Mouse (Mus musculus): ENCODE data around the gene Arhgap15. TPM values are rescaled to one million over a fixed set of nuclear protein-coding genes. Genes with fewer than 3 reads are reported as not detected.
"Not testable (repeated sequence)": the region's sequence is repeated elsewhere in the genome, so short reads cannot be mapped to it uniquely, and the experiment has no call there.

Gene Arhgap15
- 20.9 and 39.8 TPM in 2 replicates for total RNA-seq (2015; ENCODE audit: low replicate concordance)
- total RNA-seq (2017; ENCODE audit: low replicate concordance): 9.7 and 21.3 TPM in 2 replicates

DNA sequence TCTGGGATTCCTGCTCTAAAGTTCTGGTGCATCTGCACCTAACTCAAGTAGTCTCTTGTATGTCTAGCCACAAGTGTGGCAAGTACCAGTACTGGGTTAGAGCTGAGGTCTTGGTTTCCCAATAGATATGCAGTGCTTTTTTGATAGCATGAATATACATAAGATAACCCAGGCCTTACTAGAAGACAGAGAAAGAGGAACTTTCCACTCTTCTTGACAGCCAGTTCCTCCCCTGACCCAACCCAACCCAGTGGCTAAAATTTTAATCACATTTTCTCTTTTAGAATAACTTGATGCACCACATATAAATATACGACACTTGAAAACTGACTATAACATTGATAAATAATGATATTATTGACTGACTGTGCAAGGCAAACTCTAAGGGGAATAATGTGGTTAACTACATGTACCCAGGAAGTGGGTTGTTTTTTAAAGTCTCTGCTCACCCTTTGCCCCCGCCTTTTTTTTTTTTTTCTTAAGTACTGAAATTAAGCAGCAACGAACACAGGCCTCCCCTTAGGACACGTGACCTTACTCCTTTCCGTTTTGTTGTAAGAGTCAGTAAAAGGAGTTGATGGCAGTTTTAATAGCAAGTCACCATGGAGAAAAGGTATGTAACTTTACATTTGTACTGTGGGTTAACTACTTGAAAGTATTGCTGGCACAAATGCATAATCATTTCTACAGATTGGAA, at the start of gene Arhgap15:
Arhgap15 (plus strand) TSS at position 538 of the 697 bp plus-strand sequence.
- no peak; the same call in 1 of the 2 replicates for ATAC-seq (replicated peaks; ENCODE audit: low FRiP score, poor library complexity, severe bottlenecking)

DNA sequence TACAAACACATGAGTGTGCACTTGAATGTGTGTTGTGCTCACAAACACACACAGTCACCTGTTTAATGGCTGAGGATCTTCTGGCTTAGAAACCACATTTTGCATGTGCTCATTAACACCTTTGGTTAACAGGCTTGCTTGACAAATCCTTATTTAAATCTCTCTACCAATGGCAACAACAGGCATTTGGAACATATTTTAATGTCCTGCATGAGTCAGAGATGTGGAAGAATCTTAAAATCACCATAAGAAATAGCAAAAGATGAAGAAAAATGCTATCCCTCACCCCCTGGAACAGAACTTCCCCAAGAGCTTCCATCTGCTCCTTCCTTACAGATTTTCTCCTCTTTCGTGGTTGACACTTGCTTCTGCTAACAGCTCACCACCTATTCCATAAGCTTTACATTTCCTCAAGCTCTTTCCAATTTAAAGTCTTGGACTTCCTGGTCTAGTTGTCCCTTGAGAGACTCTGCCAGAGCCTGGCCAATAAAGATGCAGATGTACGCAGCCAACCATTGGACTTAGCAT, 35.9 kb upstream of the Arhgap15 start:
- no peak for ATAC-seq (replicated peaks; ENCODE audit: low FRiP score, poor library complexity, severe bottlenecking)

DNA sequence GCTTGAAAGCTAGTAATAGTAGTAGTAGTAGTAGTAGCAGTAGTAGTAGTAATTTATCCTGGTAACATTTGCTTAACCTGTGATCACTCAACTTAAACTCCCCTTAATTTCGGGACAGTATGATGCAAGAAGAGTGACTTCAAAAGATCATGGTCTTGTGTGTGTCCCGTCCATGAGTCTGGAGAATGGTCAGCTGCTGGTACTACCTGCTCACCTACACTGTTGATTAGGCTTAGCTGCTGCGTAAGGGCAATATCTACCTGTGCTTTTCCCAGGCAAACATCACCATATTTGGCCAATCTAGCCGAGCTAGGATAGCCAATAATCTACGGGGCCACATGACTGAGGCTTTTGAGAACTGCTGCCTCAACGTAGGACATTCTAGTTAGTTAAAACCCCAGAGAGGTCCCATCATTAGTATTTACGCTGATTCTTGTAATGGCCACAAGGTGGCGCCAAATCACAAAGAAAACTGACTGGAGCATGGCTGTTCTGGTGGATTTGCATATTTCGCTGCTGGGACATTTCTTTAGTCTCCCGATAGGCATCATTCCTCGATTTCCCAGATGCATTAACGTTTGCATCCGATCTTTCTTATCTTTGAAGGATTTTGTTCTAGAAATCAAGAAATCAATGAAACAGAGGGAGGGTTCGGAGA, 26.0 kb upstream of the Arhgap15 start:
- peak; percentile 71; the same call in 1 of the 2 replicates for ATAC-seq (replicated peaks; ENCODE audit: low FRiP score, poor library complexity, severe bottlenecking)

DNA sequence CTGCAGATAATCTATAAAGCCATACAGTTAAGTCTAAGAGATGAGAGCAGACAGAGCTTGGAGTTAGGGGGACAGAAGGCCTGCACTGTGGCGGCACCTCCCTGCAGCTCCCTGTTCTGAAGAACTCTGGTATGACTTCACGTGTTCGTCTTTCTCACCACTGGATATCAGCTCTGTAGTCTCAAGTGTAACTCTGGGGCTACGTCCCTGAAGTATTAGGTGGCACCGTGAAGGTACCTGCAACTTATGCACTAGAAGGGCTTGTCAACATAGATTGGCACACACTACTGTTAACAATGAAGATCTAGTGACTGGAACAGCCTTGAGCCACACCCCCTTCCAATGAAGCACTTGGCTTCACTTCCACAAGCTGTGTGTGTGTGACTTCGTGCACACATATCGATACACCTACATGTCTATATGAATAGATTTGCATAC, 25.5 kb upstream of the Arhgap15 start:
- no peak for ATAC-seq (replicated peaks; ENCODE audit: low FRiP score, poor library complexity, severe bottlenecking)

DNA sequence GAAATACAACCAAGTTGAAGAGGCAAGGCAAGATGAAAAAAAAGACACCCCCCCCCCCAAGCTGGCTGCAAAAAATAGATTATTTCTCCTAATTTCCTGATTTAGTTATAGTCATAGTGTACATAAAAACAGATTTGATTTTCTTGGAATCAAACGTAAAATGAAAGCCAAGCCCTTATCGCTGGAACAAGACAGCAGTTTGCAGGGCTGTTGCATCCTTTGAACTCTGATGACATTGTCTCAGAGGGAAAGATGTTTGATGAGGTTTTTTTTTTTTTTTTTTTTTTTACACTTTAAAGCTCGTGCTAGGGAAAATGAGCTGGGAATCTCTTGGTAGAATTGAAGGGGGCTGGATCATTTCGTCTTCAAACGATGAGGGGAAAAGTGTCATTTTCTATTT, 21.4 kb upstream of the Arhgap15 start:
- ATAC-seq (replicated peaks; ENCODE audit: low FRiP score, poor library complexity, severe bottlenecking): no peak

DNA sequence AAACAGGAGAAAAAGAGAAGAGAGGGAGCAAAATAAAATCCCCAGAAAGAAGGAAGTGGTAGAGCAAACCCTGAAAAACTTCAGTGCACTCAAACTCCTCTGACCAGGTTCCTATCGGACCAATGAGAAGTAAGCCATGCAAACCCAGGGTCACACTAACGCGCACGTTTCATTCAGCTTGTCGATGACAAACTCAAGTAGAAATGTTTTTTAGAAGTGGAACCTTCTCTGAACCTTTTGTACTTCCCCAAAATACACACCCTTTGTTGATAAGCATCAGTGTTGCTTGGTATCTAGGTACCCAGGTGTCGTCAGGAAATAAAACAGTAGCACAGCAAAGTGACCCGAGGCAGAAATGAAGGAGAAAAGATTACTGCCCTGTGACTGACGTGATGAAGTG, 20.9 kb upstream of the Arhgap15 start:
- no peak for ATAC-seq (replicated peaks; ENCODE audit: low FRiP score, poor library complexity, severe bottlenecking)

DNA sequence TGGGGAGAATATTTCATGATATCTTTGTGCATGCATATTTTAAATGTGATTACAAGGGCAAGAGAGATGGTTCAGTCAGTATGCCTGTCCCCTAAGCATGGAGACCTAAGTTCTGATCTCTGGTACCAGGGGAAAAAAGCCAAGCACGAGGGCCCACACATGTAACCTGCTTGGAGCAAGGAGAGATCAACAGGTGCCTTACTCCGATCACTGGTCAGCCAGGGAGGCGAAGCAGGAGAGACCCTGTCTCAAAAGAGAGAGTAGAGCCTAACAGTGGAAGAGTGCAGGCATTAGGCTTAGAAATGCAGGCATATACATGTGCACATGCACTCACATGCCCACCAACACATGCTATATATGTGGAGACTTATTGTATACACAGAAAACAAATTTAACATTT, 19.8 kb upstream of the Arhgap15 start:
- no peak for ATAC-seq (replicated peaks; ENCODE audit: low FRiP score, poor library complexity, severe bottlenecking)

DNA sequence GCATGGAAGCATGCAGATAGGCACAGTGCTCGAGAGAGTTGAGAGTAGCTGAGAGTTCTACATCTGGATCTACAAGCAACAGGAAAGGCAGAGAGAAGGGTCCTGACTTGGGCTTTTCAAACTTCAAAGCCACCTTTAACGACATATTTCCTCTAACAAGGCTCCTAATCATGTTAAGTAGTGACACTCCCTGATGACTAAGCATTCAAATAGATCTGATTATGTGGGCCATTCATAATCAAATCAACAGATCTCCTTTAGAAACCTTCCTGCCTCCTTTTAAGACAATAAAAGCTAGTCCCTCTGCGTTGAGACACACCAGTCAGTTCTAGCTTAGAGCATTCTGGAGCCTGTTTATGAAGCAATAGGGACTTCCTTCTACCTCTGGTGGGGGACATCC, 16.2 kb upstream of the Arhgap15 start:
- no peak for ATAC-seq (replicated peaks; ENCODE audit: low FRiP score, poor library complexity, severe bottlenecking)

DNA sequence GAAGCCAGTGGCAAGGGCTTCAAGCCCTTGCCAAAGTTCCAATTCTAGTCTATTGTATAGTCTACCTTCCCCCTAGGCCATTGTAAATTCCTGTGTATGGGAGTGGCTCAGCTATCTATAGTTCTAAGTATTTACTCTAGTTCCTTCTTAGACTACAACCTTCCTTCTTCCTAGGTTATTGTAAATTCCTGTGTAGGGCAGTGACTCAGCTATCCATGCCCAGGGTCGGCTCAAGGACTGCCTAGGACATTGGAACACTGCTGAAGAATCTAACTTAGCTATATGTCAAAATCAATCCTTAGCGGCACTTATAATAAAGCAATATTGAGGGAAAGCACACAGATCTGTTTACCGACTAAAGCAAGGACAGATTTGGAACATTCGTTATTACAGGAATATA, 13.6 kb upstream of the Arhgap15 start:
- ATAC-seq (replicated peaks; ENCODE audit: low FRiP score, poor library complexity, severe bottlenecking): not testable (repeated sequence)

DNA sequence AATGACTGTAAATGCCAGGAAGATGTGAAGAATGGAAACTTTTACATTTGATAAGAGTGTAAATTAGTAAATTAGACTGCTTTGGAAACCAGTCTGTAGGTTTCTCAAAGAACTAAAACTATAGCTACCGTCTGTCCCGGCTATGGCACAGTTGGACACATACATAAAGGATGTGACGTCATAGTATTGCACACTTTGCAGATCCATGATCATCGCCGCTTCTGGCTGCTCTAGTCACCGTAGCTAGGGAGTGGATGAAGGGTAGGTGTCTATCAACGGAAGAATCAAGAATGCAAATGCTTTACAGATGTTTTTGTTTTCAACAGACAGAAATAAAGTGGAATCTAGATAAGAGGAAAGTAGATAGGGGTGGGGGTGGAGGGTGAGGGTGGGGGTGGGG, 11.1 kb upstream of the Arhgap15 start:
- ATAC-seq (replicated peaks; ENCODE audit: low FRiP score, poor library complexity, severe bottlenecking): no peak

DNA sequence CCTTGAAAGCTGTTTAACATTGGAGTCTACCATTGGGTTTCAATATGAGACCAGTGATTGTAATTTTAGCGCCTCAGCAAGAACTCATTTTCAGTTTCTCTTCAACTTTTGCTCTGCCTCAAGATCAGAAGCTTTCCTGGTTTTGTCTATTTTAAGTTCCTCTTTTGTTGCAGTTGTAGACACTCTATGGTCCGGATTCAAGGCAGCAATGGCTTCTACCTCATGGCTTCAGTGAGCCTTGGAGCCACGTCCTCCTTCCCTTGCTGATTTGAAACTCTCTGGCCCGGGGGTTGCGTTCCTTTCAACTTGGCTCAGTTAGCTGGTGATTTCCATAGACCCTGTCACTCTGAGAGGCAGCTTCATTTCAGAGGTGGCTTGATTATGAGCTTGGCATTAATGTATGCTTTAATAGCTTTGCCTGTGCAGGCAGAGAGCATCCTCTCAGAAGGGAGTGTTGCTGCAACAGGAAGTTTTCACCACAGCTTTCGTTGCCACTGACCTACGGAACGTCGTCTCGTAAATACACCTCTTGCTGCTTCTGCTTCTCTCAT, 10.0 kb upstream of the Arhgap15 start:
- ATAC-seq (replicated peaks; ENCODE audit: low FRiP score, poor library complexity, severe bottlenecking): no peak

DNA sequence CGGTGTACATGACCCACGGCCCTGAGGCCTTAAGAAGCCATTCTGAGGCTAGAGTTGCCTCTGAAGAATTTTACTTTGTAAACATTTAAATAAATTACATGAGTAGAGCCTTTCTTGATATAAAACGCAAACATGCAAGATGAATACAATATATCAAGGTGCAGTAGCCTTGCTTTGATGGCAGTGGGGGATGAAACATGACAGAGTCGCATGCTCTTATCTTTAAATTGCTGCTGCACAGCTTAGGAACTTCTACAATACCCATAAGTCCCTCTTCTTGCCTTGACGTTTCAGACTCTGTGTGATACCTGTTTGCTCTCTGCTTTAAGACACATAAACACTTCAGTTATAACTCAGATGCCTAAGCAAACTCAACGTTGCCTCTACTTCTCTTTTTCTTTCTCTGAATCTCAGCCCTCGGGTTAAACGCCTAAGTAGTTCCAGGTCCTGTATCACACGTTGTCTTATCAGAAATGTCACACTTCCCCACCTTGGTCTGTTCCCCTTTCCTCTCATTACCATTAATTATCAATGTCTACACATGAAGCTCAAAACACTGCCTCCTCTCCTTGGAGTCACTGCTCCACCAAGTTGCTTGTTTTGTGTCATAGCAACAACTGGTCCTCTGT, 9.3 kb upstream of the Arhgap15 start:
- ATAC-seq (replicated peaks; ENCODE audit: low FRiP score, poor library complexity, severe bottlenecking): no peak

DNA sequence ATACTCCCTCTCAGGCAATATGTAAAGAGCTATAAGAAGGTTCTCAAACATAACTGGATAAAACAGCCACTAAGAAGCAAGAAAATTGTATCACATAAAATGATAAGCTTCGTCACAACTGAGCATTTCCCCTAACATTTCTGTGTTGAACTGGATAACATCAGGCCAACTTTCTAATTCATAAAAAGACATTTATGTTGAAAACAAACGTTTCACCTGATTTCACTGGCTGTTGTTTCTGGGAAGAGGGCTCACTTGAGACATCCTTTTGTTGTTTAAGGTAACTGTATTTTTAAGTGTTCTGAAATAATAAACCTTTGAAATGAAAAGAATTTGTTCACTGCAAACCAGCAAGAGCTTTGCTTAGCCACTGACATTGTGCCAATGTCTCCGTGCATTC, 697 bp downstream of the Arhgap15 start:
- no peak for ATAC-seq (replicated peaks; ENCODE audit: low FRiP score, poor library complexity, severe bottlenecking)

DNA sequence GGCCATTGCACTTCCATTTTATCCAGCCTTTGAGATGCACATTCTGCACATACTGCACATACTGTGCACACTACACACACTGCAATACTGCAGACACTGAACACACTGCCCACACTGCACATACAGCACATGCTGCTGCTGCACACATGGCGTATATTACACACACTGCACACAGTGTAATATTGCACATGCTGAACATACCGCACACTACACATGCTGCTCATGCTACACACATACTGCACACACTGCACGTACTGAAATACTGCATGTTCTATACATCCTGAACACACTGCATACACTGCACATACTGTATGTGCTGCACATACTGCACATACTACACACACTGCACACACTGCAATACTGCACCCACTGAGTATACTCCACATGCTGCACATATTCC, 7.3 kb downstream of the Arhgap15 start:
- no peak for ATAC-seq (replicated peaks; ENCODE audit: low FRiP score, poor library complexity, severe bottlenecking)

DNA sequence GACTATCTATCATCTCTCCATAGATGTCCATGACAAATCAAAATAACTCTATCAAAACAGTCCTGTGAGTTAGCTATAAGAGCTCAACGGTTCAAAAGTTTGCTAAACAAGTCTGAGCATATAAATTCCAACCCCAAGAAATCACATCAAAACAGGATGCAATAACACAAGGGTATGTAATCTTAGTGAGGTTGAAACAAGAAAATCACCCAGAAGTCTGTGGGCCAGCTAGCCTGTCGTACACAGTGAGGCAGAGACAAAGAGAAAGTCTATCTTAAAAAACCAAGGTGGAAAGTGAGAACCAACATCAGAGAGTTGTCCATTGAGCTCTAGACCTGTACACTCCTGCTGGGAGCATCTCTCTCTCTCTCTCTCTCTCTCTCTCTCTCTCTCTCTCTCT, 8.0 kb downstream of the Arhgap15 start:
- ATAC-seq (replicated peaks; ENCODE audit: low FRiP score, poor library complexity, severe bottlenecking): no peak

DNA sequence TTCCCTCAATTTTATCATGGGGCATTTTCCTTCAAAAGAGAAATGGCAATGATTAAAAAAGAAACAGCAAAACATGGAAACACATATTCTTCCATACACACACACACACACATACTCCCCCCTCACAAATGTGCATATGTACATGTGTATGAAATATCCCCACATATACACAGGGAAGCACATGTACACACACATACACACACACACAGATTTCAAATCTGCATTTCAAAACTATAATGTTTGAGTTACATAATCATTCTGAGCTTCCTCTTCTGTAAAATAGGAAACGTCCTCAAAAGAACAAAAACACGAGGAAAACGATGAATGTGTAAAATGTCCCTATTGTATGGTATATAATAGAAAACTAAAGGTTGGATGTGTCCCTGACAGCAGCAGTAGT, 13.1 kb downstream of the Arhgap15 start:
- no peak for ATAC-seq (replicated peaks; ENCODE audit: low FRiP score, poor library complexity, severe bottlenecking)

DNA sequence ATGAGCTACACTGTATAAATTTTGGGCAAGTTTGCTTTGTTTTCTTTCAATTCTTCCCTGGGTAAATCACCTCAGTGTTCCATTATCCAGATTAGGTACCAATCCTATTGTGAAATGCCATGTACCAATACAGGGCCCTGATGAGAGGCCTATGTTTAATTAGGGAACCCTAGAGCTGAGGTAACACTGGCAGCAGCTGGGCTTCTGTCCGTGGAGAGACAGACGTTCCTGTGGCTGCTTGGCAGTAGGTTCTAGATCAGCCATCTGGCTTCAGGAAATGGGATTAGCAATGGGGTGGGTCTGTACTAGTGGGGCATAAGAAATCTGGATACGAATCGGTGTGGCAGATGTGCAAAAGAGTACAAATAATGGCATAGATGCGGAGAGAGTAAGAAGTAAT, 14.7 kb downstream of the Arhgap15 start:
- no peak for ATAC-seq (replicated peaks; ENCODE audit: low FRiP score, poor library complexity, severe bottlenecking)

DNA sequence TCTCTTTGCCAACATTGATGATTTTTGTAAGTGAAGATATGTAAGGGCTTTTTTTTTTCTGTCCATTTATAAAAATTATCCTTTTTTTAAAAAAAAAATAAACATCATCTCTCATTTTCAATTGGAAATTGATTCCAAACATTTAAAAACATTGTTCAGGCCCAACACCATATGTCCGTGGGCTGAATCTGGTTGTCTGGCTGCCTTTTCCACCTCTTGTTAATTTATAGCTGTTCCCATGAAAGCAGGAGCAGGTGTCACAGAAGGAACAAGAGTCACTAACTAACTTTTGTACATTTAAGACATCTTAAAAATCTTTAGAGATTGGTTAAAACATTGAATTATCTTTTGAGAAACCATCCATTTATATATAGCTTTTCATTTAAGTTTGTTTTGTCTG, 15.8 kb downstream of the Arhgap15 start:
- no peak for ATAC-seq (replicated peaks; ENCODE audit: low FRiP score, poor library complexity, severe bottlenecking)

DNA sequence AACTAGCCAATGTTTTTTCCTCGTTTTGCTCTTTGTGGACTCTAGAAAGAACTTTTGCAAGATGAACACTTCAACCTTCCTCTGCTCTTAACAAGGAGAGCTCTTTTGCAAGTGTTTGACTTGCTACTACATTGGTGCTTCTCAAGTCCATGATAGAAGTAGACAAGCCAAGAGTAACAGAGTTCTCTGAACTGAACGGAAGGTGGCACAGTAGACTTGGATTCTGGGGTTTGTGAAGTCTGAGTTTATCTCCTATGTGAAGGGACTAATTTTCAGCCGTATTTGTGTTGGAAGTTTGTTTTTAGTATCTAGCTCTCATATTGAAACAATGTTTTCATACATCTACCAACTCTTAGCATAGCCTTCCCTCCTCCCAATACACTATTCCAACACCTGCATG, 17.6 kb downstream of the Arhgap15 start:
- no peak for ATAC-seq (replicated peaks; ENCODE audit: low FRiP score, poor library complexity, severe bottlenecking)

DNA sequence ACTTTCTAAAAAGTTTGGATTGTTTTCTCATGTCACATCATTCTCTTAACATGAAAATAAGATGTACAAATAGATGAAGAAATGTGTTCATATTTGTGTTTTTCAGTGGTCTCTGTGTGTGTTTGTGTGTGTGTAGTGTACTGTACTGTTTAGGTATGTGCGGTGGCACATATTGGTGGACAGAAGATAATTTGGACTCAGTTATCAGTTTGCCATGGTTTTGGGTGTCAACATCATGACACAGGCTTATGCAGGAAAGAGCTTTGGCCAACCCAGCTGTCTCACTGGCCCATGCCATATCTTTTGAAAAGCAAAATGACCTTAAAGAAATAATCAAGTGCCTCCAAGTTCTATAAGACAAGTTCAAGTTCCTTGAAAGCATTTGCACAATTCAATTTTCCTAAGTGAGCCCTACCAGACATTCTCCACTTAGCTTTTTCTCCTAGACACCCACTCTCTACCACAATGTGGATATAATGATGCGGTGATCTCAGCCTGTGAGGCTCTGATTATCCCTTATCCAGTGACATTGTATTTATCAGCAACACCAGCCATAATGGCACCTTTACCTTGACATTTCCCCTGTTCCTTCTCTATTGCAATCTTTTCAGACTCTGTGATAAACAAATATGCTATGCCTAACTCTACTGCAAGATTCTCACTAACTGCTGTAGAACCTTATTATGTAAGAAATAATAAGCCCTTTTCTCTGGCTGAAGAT, 21.4 kb downstream of the Arhgap15 start:
- ATAC-seq (replicated peaks; ENCODE audit: low FRiP score, poor library complexity, severe bottlenecking): no peak
